Mouse (Mus musculus) 3T3-L1 (cell line): ENCODE measurements around the gene Pum2.

Experiments used
- DNase-seq: peaks from one replicate; pipeline ENCODE4 v3.0.0-alpha.2; 2015; ENCODE audit warnings: low read depth, low spot score

Pum2 gene

DNA sequence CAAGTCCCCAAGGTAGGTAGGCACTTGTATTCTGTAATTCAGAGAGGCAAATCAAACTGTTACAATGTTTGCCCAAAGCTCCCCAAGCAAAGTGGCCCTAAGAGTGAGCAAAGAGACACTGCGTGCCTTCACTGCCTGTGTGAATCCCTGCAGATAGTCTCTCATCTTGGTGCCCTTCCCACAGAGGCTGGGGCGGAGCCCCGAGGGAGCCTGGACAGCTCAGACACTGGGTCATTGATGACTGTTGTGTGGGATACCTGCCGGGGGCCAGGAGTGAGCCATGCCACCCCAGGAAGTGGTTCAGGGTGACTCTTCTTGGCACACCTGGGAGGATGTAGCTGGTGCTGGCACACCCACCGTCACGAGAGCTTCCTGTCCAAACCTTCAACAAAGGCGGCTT is 87.1 kb downstream of the Pum2 start:
- DNase-seq: no peak

DNA sequence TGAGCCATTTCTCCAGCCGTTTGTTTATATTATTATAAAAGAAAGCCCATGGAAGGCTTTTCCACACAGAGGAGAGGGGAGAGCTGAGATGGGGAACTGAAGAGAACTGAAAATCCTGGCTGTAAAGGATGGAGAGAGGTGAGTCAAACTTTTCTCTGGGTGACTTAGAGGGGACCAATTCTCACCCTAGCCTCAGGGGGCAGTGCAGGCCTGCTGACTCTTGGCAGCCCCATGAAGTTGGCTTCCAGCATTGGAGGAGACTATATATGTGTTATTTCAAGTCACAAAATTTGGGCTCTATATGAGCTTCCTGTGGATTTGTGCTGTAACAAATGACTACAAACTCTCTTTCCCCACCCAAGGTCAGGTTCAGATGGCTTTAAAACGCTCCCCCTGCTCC is 88.7 kb downstream of the Pum2 start:
- peak; percentile 55 for DNase-seq

DNA sequence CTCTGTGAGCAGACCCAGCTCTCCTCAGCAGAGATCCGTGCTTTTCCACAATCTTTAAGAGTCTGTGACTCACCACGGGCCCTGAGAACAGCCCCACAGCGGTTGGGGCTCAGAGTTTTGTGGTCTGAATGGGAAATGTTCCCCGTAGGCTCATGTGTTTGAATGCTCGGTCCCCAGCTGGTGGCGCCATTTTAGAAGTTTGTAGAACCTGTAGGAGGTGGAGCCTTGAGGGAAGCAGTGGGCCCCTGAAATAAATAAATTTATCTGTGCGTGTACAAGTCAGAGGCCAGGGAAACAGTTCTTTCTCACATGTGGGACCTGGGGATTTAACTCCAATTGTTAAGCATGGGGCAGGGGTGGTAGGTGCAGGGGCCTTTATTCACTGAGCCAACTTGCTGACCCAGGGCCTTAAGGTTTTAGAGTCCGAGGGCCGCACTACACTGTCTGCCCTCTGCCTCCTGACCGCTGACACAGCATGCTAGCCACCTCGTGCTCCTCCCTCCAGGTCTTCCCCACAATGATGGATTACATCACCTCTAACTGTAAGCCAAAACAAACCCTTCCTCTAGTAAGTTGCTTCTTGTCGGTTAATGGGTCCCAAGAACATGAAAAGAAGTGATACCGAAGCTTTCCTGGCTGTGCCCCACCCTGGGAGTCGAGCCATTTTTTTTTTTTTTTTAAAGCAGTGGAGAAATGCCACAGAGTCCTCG is 90.4 kb downstream of the Pum2 start:
- peak; percentile 49 for DNase-seq

DNA sequence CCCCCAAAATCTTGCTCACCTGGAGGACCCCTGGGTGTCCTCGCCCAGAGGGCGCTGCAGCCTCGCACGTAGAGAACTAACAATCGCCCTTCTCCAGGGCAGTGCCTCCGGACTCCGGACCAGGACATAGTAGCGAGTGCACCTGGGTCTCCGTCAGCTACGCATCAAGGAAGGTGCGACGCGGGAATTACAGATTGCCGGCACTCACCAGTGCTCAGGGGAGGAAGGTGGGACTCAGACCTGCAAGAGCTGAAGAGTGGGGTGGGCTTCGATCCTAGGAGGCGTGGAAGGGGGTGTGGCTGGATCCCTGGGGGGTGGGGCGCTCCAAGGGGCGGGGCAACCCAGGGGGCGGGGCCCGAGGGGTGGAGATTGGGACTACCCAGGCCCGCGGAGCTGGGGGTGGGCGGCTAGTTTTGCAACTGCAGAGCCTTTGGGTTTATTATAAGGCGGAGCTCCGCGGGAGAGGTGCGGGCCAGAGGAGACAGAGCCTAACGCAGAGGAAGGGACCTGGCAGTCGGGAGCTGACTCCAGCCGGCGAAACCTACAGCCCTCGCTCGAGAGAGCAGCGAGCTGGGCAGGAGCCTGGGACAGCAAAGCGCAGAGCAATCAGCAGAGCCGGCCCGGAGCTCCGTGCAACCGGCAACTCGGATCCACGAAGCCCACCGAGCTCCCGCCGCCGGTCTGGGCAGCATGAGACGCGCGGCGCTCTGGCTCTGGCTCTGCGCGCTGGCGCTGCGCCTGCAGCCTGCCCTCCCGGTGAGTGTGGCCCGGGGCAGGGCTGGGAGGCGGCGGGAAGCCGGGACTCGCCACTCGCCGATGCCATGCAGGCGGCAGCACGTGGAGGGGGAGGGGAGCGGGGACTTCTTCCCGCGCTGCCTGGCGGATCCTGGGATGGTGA is 97.3 kb downstream of the Pum2 start, which contains the start of gene Sdc1:
TSS of gene Sdc1 (plus strand) at position 378 of the 898 bp plus-strand sequence.
- peak; percentile 75 for DNase-seq

DNA sequence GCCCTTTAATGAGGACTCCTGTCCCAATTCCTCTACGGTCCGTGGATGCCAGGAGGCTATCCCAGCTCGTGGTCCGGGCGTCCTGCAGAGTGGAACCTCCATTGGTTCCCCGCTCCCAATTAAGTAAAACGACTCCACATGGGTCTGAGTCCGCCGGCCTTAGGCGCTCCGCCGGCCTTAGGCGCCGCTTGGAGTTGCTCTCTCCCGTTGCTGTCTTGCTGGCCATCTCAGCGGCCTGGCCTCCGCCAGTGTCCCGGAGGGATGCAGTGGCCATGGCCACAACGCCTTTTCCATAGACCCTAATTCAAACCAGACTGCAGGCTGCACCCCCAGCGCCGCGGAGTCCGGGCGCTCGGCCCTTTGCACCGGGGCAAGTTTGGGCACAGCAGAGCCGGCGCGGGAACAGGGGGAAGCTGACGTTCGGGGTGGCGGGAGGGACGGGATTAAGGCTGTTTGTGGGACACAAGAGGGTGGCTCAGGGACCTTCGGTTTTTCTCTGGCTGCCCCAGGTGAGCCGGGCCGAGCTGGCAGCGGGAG is 98.0 kb downstream of the Pum2 start:
- peak; percentile 61 for DNase-seq

DNA sequence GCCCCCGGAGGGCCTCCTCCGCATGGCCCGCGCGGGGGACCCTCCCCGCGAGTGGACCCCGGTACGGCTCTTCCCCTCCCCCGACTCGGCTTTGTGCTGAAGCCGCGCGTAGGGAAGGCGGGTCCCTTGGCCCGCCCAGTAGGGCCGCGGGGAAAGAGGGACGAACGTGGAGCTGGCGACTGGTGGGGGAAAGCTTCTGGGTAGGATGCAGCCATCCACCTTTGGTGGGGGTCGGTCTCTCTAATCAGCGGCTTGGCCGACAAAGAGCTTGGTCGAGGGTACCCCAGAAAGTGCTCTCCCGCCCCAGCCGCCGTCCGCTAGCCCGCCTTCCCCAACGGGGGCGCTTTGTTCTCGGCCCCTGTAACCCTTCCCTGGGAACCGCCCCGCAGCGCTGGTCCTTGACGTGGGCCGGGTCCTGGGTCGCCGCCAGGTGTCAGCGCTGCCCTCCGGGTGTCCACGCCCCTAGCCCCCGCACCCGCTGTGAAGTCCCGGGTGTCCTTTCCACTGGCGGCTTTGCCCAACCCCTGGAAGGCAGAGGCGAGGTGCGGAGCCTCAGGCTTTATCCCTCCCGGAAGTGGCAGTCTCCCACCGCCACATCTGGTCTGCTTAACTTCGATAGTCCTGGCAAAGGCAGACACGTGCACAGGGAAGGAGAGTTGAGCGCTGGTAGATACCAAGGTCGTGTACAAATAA is 98.7 kb downstream of the Pum2 start:
- DNase-seq: peak; percentile 75

DNA sequence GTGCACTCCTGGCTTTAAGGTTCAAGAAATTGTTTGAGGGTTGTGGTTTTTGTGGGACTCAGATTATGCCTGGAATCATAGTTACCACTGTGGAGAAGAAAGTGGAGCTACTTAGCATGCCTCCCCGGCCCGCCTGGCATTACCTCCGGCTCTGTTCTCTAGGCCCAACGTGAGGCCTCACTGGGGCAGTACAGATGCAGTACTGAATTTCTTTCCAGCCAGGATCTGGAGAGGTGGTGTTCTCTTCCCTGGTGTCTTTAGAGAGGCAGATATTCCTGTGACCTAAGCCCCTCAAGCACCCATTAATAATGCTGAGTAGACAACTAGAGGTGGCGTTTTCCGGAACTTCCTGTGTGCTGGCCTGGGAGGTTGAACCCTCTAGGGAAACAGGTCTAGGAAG is 99.4 kb downstream of the Pum2 start:
- DNase-seq: peak; percentile 57

DNA sequence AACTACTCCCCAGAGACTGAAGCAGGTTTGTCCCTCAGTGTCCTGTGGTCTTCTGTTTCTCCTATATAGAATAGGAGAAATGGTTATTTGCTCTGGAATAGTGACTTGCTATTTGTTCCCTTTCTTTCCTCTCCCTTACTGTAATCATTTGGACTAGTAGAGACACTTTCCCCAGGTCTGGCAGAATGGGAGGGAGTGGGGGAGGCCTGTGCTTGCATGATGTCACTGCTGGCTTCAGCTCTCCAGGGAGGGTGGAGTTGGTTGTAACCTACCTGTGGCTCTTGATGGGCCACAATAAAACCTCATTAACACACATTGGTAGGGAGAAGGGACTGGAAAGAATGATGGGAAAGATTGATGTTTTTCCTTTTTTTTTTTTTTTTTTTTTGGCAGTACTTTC is 100.2 kb downstream of the Pum2 start:
- DNase-seq: peak; percentile 31

DNA sequence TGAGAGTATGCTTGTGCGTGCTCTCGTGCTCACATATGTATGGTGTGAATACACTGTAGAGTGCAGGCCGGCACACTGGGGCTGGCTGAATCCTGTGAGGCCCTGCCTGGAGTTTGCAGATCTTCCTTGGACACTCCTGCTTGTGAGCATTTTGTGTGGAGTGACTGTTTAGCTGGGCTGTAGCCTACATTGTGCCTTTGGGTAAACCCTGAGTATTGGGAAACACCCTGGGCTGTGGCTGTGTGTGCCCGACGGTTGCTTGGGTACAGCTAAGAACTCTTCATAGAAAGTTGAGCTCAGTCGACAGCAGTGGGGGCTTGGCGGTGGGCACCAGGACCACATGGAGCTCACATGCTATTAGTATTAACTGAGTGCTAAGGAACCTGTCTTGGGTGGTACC is 102.3 kb downstream of the Pum2 start:
- DNase-seq: no peak

DNA sequence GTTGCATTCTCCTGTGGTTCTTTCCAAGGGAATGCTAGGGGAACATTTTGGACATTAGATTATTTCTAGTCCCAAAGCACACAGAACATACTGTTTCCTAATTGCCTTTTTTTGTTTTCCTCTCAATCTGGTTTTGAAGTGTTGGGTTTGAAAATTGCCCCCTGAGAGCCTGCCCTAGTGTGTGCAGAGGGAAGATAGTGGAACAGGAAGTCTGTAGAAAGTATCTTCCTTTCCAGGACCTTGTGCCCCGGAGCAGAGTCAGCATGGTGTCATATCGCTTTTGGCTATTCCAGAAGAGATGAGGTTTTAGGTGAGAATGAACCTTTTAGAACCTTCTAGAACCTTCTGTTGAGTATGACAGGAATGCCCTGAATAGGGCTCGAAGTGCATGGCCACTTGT is 102.8 kb downstream of the Pum2 start:
- no peak for DNase-seq

DNA sequence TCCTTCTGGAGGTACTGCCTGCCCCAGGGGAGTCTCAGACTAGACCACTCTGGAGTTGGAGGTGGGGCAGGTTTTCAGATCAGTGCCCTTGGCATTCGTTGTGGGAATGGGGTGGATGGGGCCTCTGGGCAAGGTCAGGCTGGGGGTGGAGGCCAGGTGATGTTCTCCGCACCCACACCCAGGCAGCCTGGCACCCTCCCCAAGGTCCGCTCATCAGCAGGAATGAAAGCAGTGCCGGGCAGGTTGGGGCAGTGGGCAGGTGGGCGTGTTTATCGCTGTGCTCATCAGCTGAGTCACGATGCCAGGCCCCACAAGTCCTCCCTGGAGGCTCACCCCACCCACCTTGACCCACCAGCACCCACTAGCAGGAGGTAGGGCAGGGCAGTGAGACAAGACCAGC is 104.2 kb downstream of the Pum2 start:
- DNase-seq: no peak

DNA sequence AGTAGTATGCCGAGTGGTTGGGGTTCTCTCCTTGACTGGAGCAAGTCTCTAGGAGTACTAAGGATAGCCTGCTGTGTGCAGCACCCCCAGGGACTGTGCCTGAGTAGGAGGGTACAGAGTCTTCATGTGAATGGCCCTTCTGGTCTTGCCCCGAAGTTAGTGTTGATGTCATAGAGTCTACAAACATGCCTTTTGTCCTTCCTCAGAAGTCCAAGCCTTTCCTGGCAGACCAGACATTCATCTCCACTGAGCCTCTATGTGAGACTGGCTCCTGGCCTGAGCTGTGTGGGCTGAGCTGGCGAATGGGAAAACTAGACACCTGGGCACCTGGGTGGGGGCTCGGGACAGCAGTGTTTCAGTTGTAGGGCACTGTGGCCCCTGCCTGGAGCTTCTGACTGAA is 105.9 kb downstream of the Pum2 start:
- no peak for DNase-seq

DNA sequence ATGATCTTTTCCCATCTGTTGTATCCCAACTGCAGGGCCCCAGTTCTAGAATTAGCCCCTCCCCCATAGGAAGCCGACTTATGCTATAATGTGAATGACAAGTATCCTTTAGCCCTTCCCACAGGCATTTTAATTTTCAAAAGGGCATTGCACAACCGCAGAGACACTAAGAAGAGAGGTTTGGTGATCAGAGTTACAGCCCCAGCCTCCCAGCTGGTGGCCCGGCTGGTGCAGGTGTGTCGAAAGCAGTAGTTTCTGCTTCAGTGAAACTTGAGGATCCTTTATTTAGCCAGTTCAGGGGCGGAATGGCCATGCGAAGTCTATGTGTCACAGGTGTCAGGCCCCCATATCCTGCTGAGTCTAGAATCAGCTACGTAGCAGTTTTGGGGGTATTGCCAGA is 107.2 kb downstream of the Pum2 start:
- DNase-seq: no peak

DNA sequence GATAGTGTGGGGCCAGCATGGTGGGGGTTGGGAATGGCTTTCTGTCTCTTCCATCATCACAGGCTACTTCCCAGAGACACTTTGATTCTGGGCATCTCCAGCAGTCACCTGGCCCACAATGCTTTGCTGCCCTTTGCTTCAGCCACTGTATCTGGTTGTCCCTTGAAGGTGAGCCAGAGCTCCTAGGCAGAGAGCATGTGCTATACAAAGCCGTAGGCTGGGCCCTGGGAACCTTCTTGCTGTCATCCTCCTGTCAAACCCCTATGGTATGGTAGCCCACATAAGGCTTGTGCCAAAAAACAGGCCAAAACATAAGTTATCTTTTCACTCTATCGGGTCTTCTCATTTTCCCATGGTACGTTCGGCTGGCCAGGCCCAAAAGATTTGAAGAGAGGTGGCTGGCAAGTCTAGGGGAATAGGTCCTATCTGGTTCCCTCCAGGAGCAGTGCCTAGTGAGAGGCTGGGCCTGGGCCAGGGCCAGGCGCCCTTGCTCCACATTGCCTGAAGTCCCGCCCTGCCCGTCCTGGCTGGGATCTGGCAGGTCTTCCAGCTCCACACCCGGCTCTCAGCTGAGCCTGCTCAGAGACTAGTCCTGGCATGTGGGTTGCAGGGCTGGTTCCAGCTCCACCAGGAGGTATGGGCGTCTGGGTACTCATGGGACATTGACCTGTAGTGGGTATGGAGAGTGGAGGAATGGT is 107.9 kb downstream of the Pum2 start:
- peak; percentile 67 for DNase-seq

DNA sequence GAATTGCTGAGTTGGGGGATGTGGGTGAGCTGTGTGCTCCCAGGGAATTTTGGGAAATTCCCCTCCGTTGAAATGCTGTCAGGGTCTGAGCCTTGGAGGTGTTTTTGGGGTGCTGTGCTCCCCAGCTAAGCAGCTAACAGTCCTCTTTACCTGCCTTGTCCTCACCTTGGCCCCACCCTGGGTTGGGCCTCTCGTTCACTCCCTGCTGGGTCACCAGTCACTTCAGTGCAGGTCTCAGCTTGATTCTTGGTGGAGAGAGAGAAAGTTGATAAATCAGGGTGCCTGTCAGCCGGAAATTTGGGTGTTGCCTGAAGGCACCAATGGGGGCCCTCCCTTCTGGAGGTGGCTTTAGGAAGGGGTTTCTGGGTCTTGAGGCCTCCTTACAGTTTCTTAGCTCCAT is 108.6 kb downstream of the Pum2 start:
- no peak for DNase-seq

DNA sequence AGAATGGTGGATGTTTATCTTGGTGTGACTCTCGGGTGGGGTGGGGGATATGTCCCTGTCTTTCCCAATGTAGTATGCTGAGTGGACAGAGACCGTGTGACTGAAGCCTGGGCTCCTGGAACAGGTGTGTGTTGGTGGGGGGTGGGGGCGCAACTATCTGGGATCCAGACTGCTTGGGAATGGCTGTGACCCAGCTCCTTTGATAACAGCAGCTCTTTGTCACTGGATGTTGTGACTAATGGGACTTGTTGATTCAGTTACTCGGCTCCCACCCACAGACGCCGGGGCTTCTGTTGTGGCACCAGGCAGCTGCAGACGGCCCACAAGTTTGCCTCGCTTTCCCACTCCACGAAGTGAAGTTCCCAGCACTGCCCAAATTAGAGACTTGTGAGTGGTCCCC is 110.3 kb downstream of the Pum2 start:
- DNase-seq: no peak

DNA sequence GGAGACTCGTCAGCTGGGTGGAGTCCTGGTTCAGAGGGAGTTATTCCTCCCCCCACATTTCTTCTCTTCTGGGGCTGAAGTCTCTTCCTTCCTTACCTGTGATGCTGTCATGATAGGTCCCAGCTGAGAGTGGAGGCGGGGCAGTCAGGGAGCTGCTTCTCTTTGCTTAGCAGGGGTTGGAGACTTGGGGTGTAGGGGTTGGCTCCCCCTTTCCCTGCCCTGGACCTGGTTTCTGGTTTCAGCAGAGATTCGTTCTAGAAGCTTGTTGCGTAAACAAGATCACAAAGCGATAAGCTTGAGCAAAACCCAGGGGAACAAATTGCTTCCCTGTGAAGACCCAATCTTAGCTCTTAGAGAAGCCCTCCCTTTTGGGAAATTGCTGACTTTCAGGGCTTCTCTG is 112.5 kb downstream of the Pum2 start:
- no peak for DNase-seq

DNA sequence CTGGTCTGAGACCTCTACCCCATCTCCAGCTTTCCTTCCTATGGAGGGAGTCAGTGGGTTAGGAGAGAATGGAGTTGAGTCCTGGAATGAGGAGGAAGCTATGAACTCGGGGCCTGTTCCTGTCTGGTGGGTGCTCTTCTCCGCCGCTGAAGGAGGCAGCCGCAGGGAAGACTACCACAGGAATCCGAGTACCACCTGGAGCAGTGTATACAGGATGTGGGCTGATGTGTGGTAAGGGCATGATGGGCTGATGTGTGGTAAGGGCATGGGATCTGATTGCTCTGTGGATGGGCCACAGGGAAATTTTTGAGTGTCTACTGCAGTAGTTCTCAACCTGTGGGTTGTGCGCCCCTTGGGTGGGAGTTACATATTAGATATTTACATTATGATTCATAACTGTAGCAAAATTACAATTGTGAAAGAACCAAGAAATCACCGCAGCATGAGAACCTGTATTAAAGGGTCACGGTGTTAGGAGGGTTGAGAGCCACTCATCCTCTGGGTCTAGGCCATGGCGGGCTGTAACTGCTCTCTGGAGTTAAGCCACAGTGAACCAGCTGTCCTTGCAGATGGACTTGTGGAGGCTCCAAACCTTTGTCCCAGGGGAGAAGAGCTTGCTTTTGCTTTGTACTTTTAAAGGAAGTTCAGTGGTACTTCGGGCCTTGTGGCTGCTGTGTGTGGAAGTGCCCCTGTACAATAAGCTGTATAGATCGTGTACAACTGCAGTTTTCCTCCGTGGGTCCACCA is 113.2 kb downstream of the Pum2 start:
- DNase-seq: peak; percentile 51

DNA sequence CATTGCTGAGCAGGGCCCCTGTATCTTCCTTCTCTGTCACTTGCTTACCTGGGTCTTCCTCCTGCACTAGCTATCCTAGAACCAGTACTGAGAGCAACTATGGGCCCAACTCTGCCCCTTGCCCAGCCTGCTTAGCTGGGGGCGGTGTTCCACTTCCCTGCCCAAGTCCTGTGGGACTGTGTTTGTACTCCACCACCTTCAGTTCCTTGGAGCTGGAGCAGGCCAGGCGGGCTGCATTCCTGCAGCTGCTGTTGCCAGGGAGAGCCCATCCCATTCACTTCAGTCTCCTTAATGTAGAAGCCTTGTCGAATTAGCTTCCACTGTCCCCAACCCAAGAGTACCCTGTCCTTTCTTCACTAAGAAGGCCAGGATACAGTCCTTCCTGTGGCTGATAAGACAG is 114.5 kb downstream of the Pum2 start:
- no peak for DNase-seq

DNA sequence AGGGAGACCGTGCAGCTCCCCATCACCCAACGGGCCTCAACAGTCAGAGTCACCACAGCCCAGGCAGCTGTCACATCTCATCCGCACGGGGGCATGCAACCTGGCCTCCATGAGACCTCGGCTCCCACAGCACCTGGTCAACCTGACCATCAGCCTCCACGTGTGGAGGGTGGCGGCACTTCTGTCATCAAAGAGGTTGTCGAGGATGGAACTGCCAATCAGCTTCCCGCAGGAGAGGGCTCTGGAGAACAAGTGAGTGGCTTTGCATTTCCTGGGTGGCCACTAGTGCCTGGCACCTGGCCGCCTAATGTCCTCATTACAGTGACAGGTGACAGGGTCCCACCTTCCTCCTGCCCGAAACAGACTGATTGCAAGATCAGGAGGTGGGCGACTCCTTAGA is 116.7 kb downstream of the Pum2 start:
- DNase-seq: no peak
